Mouse (Mus musculus) midbrain, postnatal 0 days (tissue): Measurements from ENCODE around the gene Ccdc96. TPM values are rescaled to one million over a fixed set of nuclear protein-coding genes. Genes with fewer than 3 reads are reported as not detected.

Source experiments
- ATAC-seq: fragments of 200-750 bp; cut with Nextera tagmentation; 2 replicates; pipeline ENCODE4 v1.8.0; 2017; ENCODE audit warnings: moderate number of reproducible peaks, mild to moderate bottlenecking, moderate TSS enrichment, moderate library complexity; ENCODE audit not compliant: low FRiP score
- DNase-seq: peaks from one replicate; pipeline ENCODE4 v3.0.0-alpha.2; 2015; ENCODE audit warnings: low spot score
- H3K27ac ChIP-seq: fragments of 300-500 bp; sonication (generic); 2 replicates; pipeline ENCODE4 v1.5.1; 2014; ENCODE audit warnings: low read depth, mild to moderate bottlenecking, low read length, mixed read lengths
- H3K27me3 ChIP-seq: fragments of 300-500 bp; sonication (generic); 2 replicates; pipeline ENCODE4 v1.6.1; 2014; ENCODE audit warnings: low read length, control low read depth, mixed read lengths; ENCODE audit not compliant: insufficient read depth
- H3K36me3 ChIP-seq: fragments of 300-500 bp; sonication (generic); 2 replicates; pipeline ENCODE4 v1.6.1; 2014; ENCODE audit warnings: low read length, control low read depth, mixed read lengths; ENCODE audit not compliant: insufficient read depth
- H3K4me1 ChIP-seq: fragments of 300-500 bp; sonication (generic); 2 replicates; pipeline ENCODE4 v1.6.1; 2014; ENCODE audit warnings: mild to moderate bottlenecking, control low read depth, antibody characterized with exemption, low read length, mixed read lengths; ENCODE audit not compliant: insufficient read depth
- H3K4me2 ChIP-seq: fragments of 300-500 bp; sonication (generic); 2 replicates; pipeline ENCODE4 v1.6.1; 2014; ENCODE audit warnings: low read depth, mild to moderate bottlenecking, low read length, mixed read lengths; ENCODE audit not compliant: poor library complexity, severe bottlenecking
- H3K4me3 ChIP-seq: fragments of 300-500 bp; sonication (generic); 2 replicates; pipeline ENCODE4 v1.5.1; 2014; ENCODE audit warnings: low read depth, mild to moderate bottlenecking, low read length, moderate library complexity
- H3K9ac ChIP-seq: fragments of 300-500 bp; sonication (generic); replicated peaks from 2 replicates; pipeline ENCODE4 v1.6.1; 2014; ENCODE audit warnings: mild to moderate bottlenecking, low read length, moderate library complexity, mixed read lengths; ENCODE audit not compliant: poor library complexity, severe bottlenecking
- H3K9me3 ChIP-seq: fragments of 300-500 bp; sonication (generic); 2 replicates; pipeline ENCODE4 v1.6.1; 2016; ENCODE audit warnings: low read length, control low read depth
- CTCF ChIP-seq: IDR thresholded peaks from 2 replicates; pipeline ENCODE4 v1.5.1; 2016; ENCODE audit warnings: antibody characterized with exemption, mild to moderate bottlenecking
- WGBS: fragments of 180-500 bp; shearing (Covaris S2); extraction: QIAGEN DNeasy Blood & Tissue Kit; methylation state at CpG from one replicate; pipeline ENCODE4 v1.1.7; 2014; 5-methylcytosine and 5-hydroxymethylcytosine counted together
- polyA plus RNA-seq: library from polyadenylated mRNA; unstranded; fragments of >200 nt; fragmentation: Nextera tagmentation; extraction: Ambion mirVana; gene quantifications from 2 replicates; pipeline ENCODE4 v1.2.1, GENCODE M21; 2015
- total RNA-seq: library from RNA; depleted of rRNA; stranded (reverse); fragments of >200 nt; gene quantifications from 2 replicates; pipeline ENCODE4 v1.2.3, GENCODE M21; 2014

The Ccdc96 gene
- total and polyA plus RNA-seq, 2 experiments from 2014 or later: 2.3 to 3.2 TPM

DNA sequence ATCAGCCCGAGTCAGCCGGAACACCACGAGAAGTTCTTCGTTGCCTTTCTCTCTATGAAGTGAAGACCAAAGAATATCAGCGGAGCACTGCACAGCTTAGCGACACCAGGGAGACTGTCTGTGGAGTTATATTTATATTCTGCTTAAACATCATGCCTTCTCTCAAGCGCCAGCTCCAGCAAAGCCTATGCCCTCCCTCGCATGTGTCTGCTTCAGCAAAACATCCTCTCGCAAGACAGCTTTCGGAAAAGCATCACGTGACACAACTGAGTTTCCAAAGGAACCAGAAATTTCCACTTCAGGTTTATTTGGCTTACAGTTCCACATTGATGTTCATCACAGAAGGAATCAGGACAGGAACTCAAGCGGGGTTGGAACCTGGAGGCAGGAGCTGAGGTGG lies 36.5 kb upstream of the Ccdc96 start:
- Histone ChIP-seq H3K36me3 (no peaks in the 10 kb centered on the region), H3K9ac (no peak overlapping the region), H3K4me1 (no peaks in the 10 kb centered on the region), H3K27me3 (no peaks in the 10 kb centered on the region), H3K4me3 (no peak overlapping the region), H3K4me2 (no peak overlapping the region), H3K9me3 (no peaks in the 10 kb centered on the region), H3K27ac (no peak overlapping the region)
- ATAC-seq (no peak), DNase-seq (no peak)
- WGBS: 89% methylated on average over 12 of the region's 12 CpGs
- no peak for TF ChIP-seq CTCF

DNA sequence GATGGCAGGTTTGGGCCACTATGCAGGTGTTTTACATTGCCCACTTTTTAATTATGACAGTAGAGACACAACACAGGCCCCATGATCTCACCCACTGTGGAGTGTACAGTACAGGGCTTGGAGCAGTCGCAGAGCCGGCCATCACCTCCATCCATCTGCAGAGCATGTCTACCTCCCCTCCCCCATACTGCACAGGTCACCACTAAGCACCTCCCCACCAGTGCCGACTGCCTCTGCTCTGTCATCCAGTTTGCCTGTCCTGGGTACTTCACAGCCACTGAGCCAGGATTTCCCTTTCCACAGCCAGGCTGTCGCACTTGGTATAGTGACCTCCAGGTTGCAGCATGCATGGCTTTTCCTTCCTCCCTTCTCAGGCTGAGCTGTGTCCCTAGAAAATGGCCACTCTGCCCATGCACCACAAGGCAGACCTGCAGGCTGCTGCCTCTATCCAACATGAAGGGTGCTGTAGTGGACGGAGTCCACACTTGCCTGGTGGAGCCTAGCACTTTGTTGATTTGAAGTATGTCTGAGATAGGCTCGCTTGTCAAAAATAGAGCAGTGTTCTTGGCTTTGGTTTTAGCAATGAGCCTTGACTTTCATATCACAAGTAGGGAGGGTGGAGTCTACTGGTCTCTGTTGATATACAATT lies 34.6 kb upstream of the Ccdc96 start:
- Histone ChIP-seq H3K9me3 (no peaks in the 10 kb centered on the region), H3K4me3 (no peak overlapping the region)
- no peak for ATAC-seq

DNA sequence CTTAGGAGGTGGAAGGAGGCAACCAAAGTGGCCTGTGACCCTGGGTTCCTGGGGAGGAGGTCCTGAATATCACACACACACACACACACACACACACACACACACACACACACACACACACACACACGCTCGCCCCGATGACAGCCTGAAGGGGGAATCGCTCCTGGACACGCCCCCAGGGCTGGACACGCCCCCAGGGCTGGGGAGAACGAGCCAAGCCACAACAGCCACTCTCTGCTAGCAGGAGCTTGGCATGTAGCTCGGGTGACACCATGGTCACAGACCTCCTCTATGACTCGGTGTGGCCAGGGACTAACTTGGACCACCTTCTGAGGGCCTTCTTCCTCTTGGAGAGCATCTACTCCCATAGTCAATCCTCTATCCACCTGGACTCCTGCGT lies 33.3 kb upstream of the Ccdc96 start:
- no peak overlapping the region for H3K4me2 ChIP-seq
- H3K27me3 ChIP-seq: no peaks in the 10 kb centered on the region
- no peak for DNase-seq
- no peak overlapping the region for H3K27ac ChIP-seq
- no peak for TF ChIP-seq CTCF
- no peaks in the 10 kb centered on the region for H3K9me3 ChIP-seq
- no peaks in the 10 kb centered on the region for H3K4me1 ChIP-seq
- H3K36me3 ChIP-seq: no peaks in the 10 kb centered on the region
- ATAC-seq: no peak
- no peak overlapping the region for H3K9ac ChIP-seq
- WGBS: 21% methylated on average over 10 of the region's 10 CpGs
- no peak overlapping the region for H3K4me3 ChIP-seq

More for the DNA sequence above, 34.6 kb upstream of the Ccdc96 start:
- Histone ChIP-seq H3K9ac (no peak overlapping the region), H3K27me3 (no peaks in the 10 kb centered on the region), H3K4me2 (no peak overlapping the region), H3K4me1 (no peaks in the 10 kb centered on the region), H3K36me3 (no peaks in the 10 kb centered on the region), H3K27ac (no peak overlapping the region)
- no peak for TF ChIP-seq CTCF
- 82% methylated on average over 6 of the region's 6 CpGs for WGBS
- no peak for DNase-seq

DNA sequence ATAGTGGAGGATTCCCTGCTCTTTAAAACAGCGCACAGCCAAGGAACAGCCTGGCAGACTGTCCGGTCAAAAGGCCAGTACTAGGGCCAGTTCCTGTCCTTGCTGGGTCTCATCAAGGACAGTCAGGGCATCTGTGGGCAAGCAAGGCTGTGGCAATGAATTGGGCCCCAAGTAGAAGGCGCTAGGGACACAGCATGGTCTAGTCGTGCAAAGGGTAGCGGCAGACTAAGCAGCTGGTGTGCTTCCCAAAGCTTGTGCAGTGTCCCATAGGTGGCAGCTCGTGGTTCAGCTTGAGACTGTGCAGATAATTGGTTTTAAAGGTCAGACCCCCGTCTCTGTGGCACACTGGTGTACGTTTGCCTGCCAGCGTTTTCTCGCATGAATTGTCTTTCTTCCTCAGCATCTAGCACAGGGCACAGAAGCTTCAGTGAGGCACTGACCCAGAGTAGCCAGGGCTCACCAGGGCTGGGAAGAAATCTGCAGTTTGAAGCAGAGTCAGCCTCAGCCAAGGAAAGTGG lies 32.5 kb upstream of the Ccdc96 start:
- Histone ChIP-seq H3K4me2 (no peak overlapping the region), H3K27ac (no peak overlapping the region), H3K4me3 (no peak overlapping the region), H3K4me1 (no peaks in the 10 kb centered on the region), H3K36me3 (no peaks in the 10 kb centered on the region), H3K27me3 (no peaks in the 10 kb centered on the region), H3K9ac (no peak overlapping the region), H3K9me3 (no peaks in the 10 kb centered on the region)
- TF ChIP-seq CTCF: no peak
- 67% methylated on average over 10 of the region's 10 CpGs for WGBS
- DNase-seq (peak; percentile 31), ATAC-seq (no peak)

DNA sequence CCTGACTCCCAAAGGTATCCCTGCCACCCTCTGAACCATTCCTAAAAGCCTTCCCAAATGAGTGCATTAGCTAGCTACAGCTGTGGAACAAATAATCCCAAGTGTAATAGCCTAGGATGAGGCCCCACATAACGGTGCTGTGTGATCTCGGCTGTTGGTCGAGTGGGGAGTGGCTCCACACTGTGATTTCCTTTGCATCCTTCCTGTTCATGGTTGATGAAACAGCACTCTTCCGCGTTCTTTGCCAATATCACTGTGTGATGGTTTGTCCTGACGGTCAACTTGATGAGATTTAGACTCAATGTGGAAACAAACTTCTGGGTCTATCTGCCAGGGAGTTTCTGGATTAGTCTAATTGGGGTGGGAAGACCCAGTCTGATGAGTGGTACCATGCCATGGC lies 31.6 kb upstream of the Ccdc96 start:
- ATAC-seq (no peak), DNase-seq (no peak)
- Histone ChIP-seq H3K9me3 (no peaks in the 10 kb centered on the region), H3K9ac (no peak overlapping the region), H3K4me2 (no peak overlapping the region), H3K4me1 (no peaks in the 10 kb centered on the region), H3K27ac (no peak overlapping the region), H3K4me3 (no peak overlapping the region), H3K27me3 (no peaks in the 10 kb centered on the region), H3K36me3 (no peaks in the 10 kb centered on the region)
- no peak for TF ChIP-seq CTCF
- 84% methylated on average over 6 of the region's 6 CpGs for WGBS

DNA sequence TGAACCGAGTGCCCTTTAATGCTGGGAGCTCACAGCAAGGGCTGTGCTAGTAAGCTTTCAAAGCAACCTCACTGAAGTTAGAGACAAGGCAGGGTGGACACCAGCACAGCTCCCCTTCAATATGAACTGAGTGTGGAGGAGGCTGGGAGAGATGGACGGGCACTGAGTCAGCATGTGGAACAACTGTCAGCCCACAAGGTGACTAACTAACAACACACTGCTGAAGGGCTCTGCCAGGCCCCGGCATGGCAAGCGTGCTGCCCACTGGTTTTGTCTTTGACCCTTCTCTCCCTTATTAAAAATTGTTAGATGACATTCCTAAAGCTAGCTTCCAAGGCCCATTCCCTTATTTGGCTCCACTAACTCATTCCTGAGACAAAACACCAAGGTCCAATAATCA lies 26.7 kb upstream of the Ccdc96 start:
- ATAC-seq (no peak), DNase-seq (no peak)
- H3K36me3 ChIP-seq: no peaks in the 10 kb centered on the region
- H3K27me3 ChIP-seq: no peaks in the 10 kb centered on the region
- H3K4me1 ChIP-seq: no peaks in the 10 kb centered on the region
- 80% methylated on average over 4 of the region's 4 CpGs for WGBS
- H3K4me3 ChIP-seq: no peak overlapping the region
- TF ChIP-seq CTCF: no peak
- H3K9me3 ChIP-seq: no peaks in the 10 kb centered on the region
- H3K27ac ChIP-seq: no peak overlapping the region
- no peak overlapping the region for H3K4me2 ChIP-seq
- H3K9ac ChIP-seq: no peak overlapping the region
